Mouse (Mus musculus): ENCODE results near the gene Krtap15. TPM values are rescaled to one million over a fixed set of nuclear protein-coding genes. Genes with fewer than 3 reads are reported as not detected.

Gene Krtap15
- polyA plus RNA-seq, 1 experiment: not detected

- H3K36me3 ChIP-seq (ENCODE audit: control insufficient read depth): no peaks in the 10 kb centered on the region
- H3K27me3 ChIP-seq (ENCODE audit: control insufficient read depth): no peaks in the 10 kb centered on the region
- no peak overlapping the region for H3K4me3 ChIP-seq (replicated peaks)
- H3K4me1 ChIP-seq (ENCODE audit: control insufficient read depth): no peaks in the 10 kb centered on the region
- TF ChIP-seq GATA1 (IDR thresholded peaks at IDR 0.05; ENCODE audit: low read length): no peak
- no peak for TF ChIP-seq TAL1 (IDR thresholded peaks at IDR 0.05; ENCODE audit: low read length)
- peaks cover 4% of the 10 kb centered on the region; the same call in 1 of the 2 replicates for H3K9me3 ChIP-seq (ENCODE audit: control insufficient read depth, low read length)
These were observed 28.5 kb downstream of the Krtap15 start for GRCm38 (mm10) chr16:88848558-88848957.

DNA sequence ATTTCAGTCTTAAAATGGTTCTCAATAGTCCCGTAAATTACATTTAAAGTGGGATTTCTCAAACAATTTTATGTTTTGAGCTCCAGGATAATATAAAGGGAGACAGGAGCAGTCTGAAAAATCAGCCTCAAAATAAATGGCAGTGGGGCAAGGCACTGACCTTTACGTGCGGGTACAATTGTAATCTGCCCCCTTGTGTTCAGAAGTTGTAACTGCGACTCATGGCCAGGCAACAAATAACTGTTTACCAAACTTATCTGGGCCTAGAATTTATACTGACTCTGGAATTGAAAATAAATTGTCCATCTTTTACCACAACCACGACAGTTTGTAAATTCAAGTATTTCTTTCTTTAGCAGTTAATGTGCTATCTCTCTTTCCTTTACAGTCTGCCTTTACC lies 31.4 kb downstream of the Krtap15 start:
- Histone ChIP-seq H3K9me3 (ENCODE audit: control insufficient read depth, low read length) (peaks cover under 1% of the 10 kb centered on the region; the same call in 1 of the 2 replicates), H3K4me3 (replicated peaks) (no peak overlapping the region), H3K36me3 (ENCODE audit: control insufficient read depth) (no peaks in the 10 kb centered on the region), H3K27me3 (ENCODE audit: control insufficient read depth) (no peaks in the 10 kb centered on the region), H3K4me1 (ENCODE audit: control insufficient read depth) (no peaks in the 10 kb centered on the region)
- TF ChIP-seq TAL1 (IDR thresholded peaks at IDR 0.05; ENCODE audit: low read length): no peak
- no peak for TF ChIP-seq GATA1 (IDR thresholded peaks at IDR 0.05; ENCODE audit: low read length)

GRCm38 (mm10) chr16:88864887-88865407 lies 44.9 kb downstream of the Krtap15 start:
- Histone ChIP-seq H3K9me3 (ENCODE audit: control insufficient read depth, low read length) (peaks cover 3% of the 10 kb centered on the region), H3K4me3 (replicated peaks) (no peak overlapping the region), H3K36me3 (ENCODE audit: control insufficient read depth) (no peaks in the 10 kb centered on the region), H3K4me1 (ENCODE audit: control insufficient read depth) (no peaks in the 10 kb centered on the region), H3K27me3 (ENCODE audit: control insufficient read depth) (no peaks in the 10 kb centered on the region)
- no peak for TF ChIP-seq TAL1 (IDR thresholded peaks at IDR 0.05; ENCODE audit: low read length)
- no peak for TF ChIP-seq GATA1 (IDR thresholded peaks at IDR 0.05; ENCODE audit: low read length)

- TF ChIP-seq GATA1 (IDR thresholded peaks at IDR 0.05; ENCODE audit: low read length) (no peak), TAL1 (IDR thresholded peaks at IDR 0.05; ENCODE audit: low read length) (no peak)
- Histone ChIP-seq H3K27me3 (ENCODE audit: control insufficient read depth) (no peaks in the 10 kb centered on the region), H3K9me3 (ENCODE audit: control insufficient read depth, low read length) (no peaks in the 10 kb centered on the region; the same call in 1 of the 2 replicates), H3K4me1 (ENCODE audit: control insufficient read depth) (no peaks in the 10 kb centered on the region), H3K4me3 (replicated peaks) (no peak within 1 kb of the TSS), H3K36me3 (ENCODE audit: control insufficient read depth) (no peaks in the 10 kb centered on the region)
These were observed 49.3 kb downstream of the Krtap15 start, which contains the start of gene Krtap19-1 for GRCm38 (mm10) chr16:88869311-88869710. TSS of gene Krtap19-1 (minus strand) at chr16:88869411.

DNA sequence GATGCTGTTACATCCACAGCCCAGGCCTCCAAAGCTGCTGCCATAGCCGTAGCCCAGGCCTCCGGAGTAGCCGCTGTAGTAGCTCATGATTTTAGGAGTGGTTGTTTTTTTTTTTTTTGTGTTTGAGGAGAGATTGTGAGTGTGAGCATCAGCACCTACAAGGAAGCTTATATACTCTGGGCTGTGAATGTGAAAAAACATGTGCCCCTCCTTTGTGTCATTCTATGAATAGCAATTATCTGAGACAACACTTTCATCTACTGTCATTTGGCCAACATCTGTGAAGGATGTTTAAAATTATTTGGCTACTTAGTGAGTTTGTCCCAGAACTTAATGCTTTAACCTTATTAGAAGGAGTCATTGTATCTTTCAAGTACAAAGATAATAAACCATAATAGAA lies 54.2 kb downstream of the Krtap15 start, which contains the start of gene Krtap19-2:
Krtap19-2 (minus strand) TSS at position 101 of the 400 bp plus-strand sequence.
- Histone ChIP-seq H3K4me1 (ENCODE audit: control insufficient read depth) (no peaks in the 10 kb centered on the region), H3K4me3 (replicated peaks) (no peak within 1 kb of the TSS), H3K9me3 (ENCODE audit: control insufficient read depth, low read length) (no peaks in the 10 kb centered on the region), H3K27me3 (ENCODE audit: control insufficient read depth) (no peaks in the 10 kb centered on the region), H3K36me3 (ENCODE audit: control insufficient read depth) (no peaks in the 10 kb centered on the region)
- no peak for TF ChIP-seq GATA1 (IDR thresholded peaks at IDR 0.05; ENCODE audit: low read length)
- no peak for TF ChIP-seq TAL1 (IDR thresholded peaks at IDR 0.05; ENCODE audit: low read length)

GRCm38 (mm10) chr16:88877938-88878337 lies 57.9 kb downstream of the Krtap15 start, which contains the start of gene Krtap19-3:
TSS of gene Krtap19-3 (minus strand) at chr16:88878038.
- Histone ChIP-seq H3K4me3 (replicated peaks) (no peak within 1 kb of the TSS), H3K4me1 (ENCODE audit: control insufficient read depth) (no peaks in the 10 kb centered on the region), H3K27me3 (ENCODE audit: control insufficient read depth) (no peaks in the 10 kb centered on the region), H3K9me3 (ENCODE audit: control insufficient read depth, low read length) (no peaks in the 10 kb centered on the region), H3K36me3 (ENCODE audit: control insufficient read depth) (no peaks in the 10 kb centered on the region)
- no peak for TF ChIP-seq GATA1 (IDR thresholded peaks at IDR 0.05; ENCODE audit: low read length)
- TF ChIP-seq TAL1 (IDR thresholded peaks at IDR 0.05; ENCODE audit: low read length): no peak

Other genes with a start within 250 kb of the Krtap15 start
- gene Krtap24-1, start 207.9 kb upstream of the Krtap15 start, polyA plus RNA-seq (2012): not detected in 2 replicates
- gene 2310079G19Rik, start 192.5 kb upstream of the Krtap15 start, polyA plus RNA-seq (2012): not detected in 2 replicates
- gene Krtap26-1, start 172.4 kb upstream of the Krtap15 start, polyA plus RNA-seq (2012): not detected in 2 replicates
- gene Krtap27-1, start 148.5 kb upstream of the Krtap15 start, polyA plus RNA-seq (2012): not detected in 2 replicates
- gene 2310061N02Rik, start 112.3 kb upstream of the Krtap15 start, polyA plus RNA-seq (2012): not detected in 2 replicates
- gene Krtap13-1, start 91.4 kb upstream of the Krtap15 start, polyA plus RNA-seq (2012): not detected in 2 replicates
- not detected in 2 replicates for gene Krtap13, start 68.6 kb upstream of the Krtap15 start, polyA plus RNA-seq (2012)
- gene 2310034C09Rik, start 61.4 kb upstream of the Krtap15 start, polyA plus RNA-seq (2012): not detected in 2 replicates
- not detected in 2 replicates for gene 2310057N15Rik, start 46.0 kb upstream of the Krtap15 start, polyA plus RNA-seq (2012)
- not detected in 2 replicates for gene Gm5965, start 42.3 kb upstream of the Krtap15 start, polyA plus RNA-seq (2012)
- 0.07 TPM in 1 of 2 replicates, not detected in the other for gene Gm20741, start 8.0 kb upstream of the Krtap15 start, polyA plus RNA-seq (2012)
- not detected in 2 replicates for gene Krtap14, start 5.9 kb downstream of the Krtap15 start, polyA plus RNA-seq (2012)
- not detected in 2 replicates for gene Krtap19-1, start 49.2 kb downstream of the Krtap15 start, polyA plus RNA-seq (2012)
- gene Krtap19-2, start 54.1 kb downstream of the Krtap15 start, polyA plus RNA-seq (2012): not detected in 2 replicates
- gene Krtap19-3, start 57.8 kb downstream of the Krtap15 start, polyA plus RNA-seq (2012): not detected in 2 replicates
- gene Krtap19-4, start 64.9 kb downstream of the Krtap15 start, polyA plus RNA-seq (2012): not detected in 2 replicates
- not detected in 2 replicates for gene Krtap19-5, start 76.2 kb downstream of the Krtap15 start, polyA plus RNA-seq (2012)
- not detected in 2 replicates for gene Krtap19-9b, start 112.0 kb downstream of the Krtap15 start, polyA plus RNA-seq (2012)
- not detected in 2 replicates for gene Krtap16-3, start 142.7 kb downstream of the Krtap15 start, polyA plus RNA-seq (2012)
- gene Krtap22-2, start 190.5 kb downstream of the Krtap15 start, polyA plus RNA-seq (2012): not detected in 2 replicates
- not detected in 2 replicates for gene Gm10229, start 195.1 kb downstream of the Krtap15 start, polyA plus RNA-seq (2012)
- gene Krtap6-1, start 211.5 kb downstream of the Krtap15 start, polyA plus RNA-seq (2012): not detected in 2 replicates
- not detected in 2 replicates for gene Gm10228, start 221.3 kb downstream of the Krtap15 start, polyA plus RNA-seq (2012)
- gene Krtap6-5, start 227.7 kb downstream of the Krtap15 start, polyA plus RNA-seq (2012): not detected in 2 replicates
- not detected in 2 replicates for gene 1110025L11Rik, start 243.8 kb downstream of the Krtap15 start, polyA plus RNA-seq (2012)

All from erythroblast, embryonic 14.5 days (primary cell).